Mouse (Mus musculus) heart, adult 18-20 months (tissue): ENCODE data around the gene Rab11fip4. TPM values are rescaled to one million over a fixed set of nuclear protein-coding genes. Genes with fewer than 3 reads are reported as not detected.
"Not testable (repeated sequence)": the region's sequence is repeated elsewhere in the genome, so short reads cannot be mapped to it uniquely, and the experiment has no call there.

Experiments used
- DNase-seq, 2 experiments: peaks; one replicate each; pipeline ENCODE4 v3.0.0; 2021 to 2022; ENCODE audit warnings: mixed read lengths in 1 of 2
- total RNA-seq, 2 experiments: library from RNA; stranded (reverse); gene quantifications; 2 replicates each; pipeline ENCODE4 v1.2.3; 2021

The Rab11fip4 gene
- total RNA-seq, 2 experiments from 2014 or later, result 0.15 to 0.36 TPM

DNA sequence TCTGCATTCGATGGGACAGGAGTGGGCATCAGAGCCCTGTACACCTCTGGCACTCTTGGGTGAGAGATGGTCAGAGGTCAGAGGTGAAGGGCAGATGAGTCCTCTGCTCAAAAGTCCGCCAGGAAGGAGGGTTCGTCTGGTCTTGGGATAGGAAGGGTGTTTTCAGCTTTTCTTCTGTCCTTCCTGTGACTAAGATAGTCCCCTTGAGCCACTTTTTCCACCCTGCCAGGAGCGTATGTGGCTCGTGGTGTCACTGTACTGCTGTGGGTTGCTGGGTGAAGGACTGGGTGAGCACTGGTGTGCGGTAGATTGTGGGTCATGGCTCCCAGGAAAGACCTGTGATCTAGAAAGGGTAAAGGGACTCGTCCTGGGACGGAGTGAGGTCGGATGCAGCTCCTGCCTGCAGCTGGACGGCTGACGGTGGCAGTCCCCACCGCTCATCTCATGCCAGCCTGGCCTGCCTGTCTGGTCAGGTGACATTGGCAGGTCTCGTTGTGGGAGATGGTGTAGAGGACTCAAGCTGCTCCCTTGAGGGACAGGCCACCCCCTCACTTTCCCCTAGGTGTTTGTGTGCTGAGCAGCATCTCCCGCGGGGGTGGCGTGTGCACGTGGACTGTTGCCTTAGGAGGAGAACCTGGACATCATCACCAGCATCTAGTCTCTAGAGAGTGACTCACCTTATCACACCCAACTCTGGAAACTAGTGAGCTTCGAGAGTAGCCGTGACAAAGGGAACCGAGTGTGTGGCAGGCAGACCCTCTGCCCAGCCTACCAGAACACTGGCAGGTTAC is 87.5 kb downstream of the Rab11fip4 start:
- DNase-seq, result no peak

DNA sequence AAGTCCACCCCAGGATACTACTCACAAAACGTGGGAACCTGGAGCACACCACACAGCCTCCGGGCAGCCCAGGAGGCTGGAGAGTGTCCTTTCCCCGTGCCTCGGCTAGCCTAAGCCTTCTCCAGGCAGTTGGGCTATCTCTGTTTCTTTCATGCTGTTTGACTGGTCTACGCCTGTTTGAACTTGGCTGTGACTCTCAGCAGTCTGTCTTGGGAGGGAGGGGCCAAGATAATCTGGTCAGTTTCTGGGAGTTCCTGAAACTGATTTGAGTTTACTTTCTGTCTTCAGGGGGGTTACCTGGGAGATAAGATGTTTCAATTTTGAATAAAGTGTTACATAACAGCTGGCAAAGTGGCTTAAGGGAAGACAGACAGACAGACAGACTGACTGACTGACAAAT is 88.9 kb downstream of the Rab11fip4 start:
- DNase-seq, result no peak

- DNase-seq, result no peak
These were observed 89.5 kb downstream of the Rab11fip4 start for GRCm38 (mm10) chr11:79680559-79680958.

GRCm38 (mm10) chr11:79681182-79681581 is 90.2 kb downstream of the Rab11fip4 start:
- DNase-seq, result no peak

GRCm38 (mm10) chr11:79681798-79682197 is 90.8 kb downstream of the Rab11fip4 start:
- no peak for DNase-seq

DNA sequence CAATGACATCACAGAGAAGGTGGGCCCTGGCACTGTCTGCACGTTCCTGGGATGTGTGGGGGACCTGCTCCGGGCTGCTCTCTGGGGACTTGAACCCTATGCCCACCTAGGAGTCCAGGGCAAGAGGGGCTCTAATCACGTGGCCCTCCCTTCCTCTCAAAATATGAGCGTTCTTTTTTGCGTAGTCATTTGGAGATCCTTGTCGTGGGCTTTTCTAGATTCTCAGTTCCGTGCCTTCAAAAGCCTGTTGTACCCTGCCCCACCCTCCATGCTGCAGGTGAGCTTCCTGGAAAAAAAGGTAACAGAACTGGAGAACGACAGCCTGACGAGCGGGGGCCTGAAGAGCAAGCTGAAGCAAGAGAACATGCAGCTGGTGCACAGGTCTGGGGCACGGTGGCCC is 94.1 kb downstream of the Rab11fip4 start:
- DNase-seq, result no peak

- peak; percentile 75 to 95 for DNase-seq
These were observed 95.6 kb downstream of the Rab11fip4 start for GRCm38 (mm10) chr11:79686501-79687121.

GRCm38 (mm10) chr11:79689916-79690315 is 98.9 kb downstream of the Rab11fip4 start:
- no peak for DNase-seq

DNA sequence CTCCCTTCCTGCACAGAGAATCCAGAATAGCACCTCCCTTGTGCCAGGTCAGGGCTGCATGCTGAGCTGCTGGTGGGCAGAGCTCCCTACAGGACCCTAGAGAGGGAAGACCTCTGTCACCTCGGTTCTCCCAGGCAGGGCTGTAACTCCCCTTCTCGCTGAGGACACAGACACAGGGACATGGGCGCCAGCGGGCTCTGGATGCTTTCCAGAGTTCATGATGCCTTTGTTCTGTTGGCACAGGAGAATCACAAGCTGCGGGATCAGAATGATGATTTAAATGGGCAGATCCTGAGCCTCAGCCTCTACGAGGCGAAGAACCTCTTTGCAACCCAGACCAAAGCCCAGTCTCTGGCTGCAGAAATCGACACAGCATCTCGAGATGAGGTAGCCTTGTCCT is 100.5 kb downstream of the Rab11fip4 start:
- DNase-seq, result no peak

- no peak for DNase-seq
These were observed 105.6 kb downstream of the Rab11fip4 start for GRCm38 (mm10) chr11:79696390-79697307.

DNA sequence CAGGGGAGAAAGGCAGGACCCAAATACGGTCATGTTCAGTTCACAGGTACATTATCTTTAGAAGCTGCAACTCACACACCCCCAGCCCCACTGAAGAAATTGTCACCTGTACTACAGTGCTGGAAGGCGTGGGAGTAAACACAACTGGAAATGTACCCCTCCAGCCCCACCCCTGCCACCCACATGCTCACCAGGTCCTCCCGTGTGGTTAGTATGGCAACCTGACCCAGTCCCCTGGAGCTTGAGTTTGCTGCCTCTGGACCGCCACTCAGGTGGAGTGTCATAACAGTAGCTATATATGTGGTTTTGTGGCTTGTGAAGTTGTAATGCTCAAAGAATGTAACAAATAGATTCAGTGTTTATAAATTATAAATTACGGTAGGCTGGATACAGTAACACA is 107.1 kb downstream of the Rab11fip4 start:
- DNase-seq, result no peak

- DNase-seq, result not testable (repeated sequence)
These were observed 107.5 kb downstream of the Rab11fip4 start for GRCm38 (mm10) chr11:79698542-79698941.

- no peak for DNase-seq
These were observed 110.5 kb downstream of the Rab11fip4 start for GRCm38 (mm10) chr11:79701466-79701865.

DNA sequence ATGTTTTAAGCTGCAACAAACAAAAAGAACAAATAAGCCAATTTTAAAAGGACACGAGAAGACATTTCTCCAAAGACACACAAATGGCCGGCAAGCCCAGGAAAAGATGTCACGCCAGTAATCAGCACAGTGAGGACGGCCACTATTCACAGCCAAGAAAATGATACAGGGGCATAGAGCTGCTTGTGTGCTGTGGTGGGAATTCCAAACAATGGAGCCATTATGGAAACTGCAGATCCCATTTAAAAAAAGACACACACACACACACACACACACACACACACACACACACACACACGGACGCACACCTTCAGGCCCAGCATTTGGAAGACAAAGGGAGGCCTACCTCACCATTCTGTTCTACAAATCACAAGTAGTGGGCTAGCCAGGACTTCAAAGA is 111.1 kb downstream of the Rab11fip4 start:
- no peak for DNase-seq

- peak; percentile 31 to 48 for DNase-seq
These were observed 112.4 kb downstream of the Rab11fip4 start for GRCm38 (mm10) chr11:79703452-79703851.

GRCm38 (mm10) chr11:79703885-79704291 is 112.9 kb downstream of the Rab11fip4 start:
- no peak for DNase-seq

DNA sequence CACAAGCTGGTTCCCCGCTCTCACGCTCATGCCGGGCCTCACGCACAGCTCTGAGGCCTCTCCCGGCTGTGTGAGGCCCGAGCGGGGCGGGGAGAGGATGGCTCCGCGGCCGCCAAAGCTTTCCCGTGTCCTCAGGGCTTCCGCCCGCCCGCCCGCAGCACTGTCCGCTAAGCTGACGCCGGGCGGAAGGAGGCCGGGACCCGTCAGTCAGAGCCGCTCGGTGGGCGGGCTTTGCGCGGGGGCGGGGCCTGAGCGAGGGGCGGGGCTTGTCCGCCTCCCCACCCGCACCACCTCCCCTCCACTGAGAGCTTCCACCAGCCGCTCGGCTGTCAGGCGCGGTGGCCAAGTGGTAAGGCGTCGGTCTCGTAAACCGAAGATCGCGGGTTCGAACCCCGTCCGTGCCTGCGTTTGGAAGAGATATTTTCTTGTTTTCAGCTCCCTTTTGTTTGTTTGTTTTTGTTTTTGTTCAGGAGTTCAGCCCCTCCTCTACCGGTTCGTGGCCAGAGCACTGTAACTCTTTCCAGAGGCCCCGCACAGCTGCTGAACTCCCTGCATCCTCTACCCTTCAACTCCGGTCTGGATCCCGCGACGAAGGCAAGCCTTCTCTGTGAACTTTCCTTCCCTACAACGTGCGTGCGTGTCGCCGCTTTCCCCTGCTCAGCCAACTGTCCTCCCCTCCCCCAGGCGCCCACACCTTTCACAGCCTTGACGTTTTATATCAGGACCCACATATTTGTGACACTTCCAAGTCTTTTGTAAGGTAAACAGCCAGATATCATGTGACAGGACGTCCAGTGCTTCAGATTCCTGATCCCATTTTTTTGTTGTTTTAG is 113.5 kb downstream of the Rab11fip4 start:
- peak; percentile 96 to 98 for DNase-seq

GRCm38 (mm10) chr11:79707084-79707483 is 116.1 kb downstream of the Rab11fip4 start:
- DNase-seq, result no peak

GRCm38 (mm10) chr11:79710868-79711765 is 120.1 kb downstream of the Rab11fip4 start:
- DNase-seq, result peak; percentile 89 to 91

GRCm38 (mm10) chr11:79711766-79712369 is 120.9 kb downstream of the Rab11fip4 start:
- peak; percentile 23 to 46 for DNase-seq
